Mouse (Mus musculus) left cerebral cortex, postnatal 25 days (tissue): ENCODE measurements around the gene Gm28230. TPM values are rescaled to one million over a fixed set of nuclear protein-coding genes. Genes with fewer than 3 reads are reported as not detected.

Experiments used
- DNase-seq, 2 experiments: peaks; one replicate each; pipeline ENCODE4 v3.0.0; 2022; ENCODE audit warnings: low spot score in 2 of 2, mixed read lengths in 1 of 2
- intact Hi-C: fragments of 180-260 bp; cut with DNase I; formaldehyde crosslinking; loops from one replicate; pipeline ENCODE4 v1.15.1; 2025
- total RNA-seq, 2 experiments: library from RNA; stranded (reverse); gene quantifications; 2 replicates each; pipeline ENCODE4 v1.2.3; 2021

Gm28230 gene
- total RNA-seq, 2 experiments from 2014 or later: not detected

DNA sequence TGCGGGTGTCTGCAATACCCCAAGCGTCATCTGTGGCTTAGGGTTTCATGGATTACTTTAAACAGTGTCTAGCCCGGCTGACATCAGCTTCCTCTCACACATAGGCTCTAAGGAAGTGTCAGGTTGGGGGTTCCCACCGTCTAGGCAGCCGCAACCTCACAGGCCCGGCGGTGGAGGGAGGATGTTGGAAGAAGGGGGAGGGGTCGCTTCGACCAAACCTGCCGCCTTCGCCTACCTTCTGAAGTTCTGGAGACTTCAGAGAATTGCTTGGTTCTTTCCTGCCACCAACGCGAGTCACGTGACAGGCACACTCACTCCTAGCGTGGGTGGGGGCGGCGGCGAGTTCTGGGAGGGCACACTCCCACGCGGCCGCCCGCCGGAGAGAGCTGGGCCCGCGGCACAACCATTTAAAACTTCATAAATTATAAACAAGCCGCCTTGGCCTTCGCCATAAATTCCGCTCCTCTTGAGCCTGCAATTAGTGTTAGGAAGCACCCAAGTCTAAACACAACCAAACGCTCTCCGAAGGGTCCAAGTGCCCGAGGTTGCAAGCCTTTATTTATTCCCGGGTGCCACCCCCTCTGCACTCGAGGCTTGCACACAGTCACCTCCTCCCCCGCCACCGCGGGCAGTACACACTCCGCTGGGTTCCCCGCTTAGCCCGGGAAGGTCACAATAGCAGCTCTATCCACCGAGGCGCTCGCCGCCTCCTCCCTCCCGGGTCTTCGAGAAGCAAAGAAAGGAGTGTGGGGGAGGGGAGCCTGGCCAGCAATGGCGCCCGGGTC, 23.0 kb downstream of the Gm28230 start:
- intact Hi-C loops: loop anchor here (5.0 to 10.0 kb wide), 2 partner anchors 97 to 675 kb away; no protein-coding TSS in a partner anchor

DNA sequence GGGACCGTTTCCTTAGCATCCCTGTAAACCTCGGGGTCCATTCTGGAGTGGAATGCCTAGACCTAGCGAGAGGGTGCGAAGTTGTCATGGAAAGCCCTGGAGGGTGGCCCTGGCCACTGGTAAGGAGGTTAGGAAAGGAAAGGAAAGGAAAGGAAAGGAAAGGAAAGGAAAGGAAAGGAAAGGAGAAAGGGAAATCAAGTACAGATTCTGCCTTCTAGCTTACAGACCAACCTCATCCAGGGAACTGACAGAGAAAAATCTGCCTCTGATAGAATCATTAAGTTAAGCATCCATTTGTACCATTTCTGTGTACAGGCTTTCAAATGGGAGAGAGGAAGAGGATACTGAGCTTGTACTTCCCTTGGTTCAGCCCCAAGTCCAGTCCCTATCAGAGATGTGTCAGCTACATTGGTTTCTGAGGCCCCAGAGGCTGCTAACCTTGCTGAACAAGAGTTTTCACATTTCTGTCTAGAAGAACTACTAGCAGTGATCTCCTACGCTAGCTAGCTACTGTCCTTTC, 24.3 kb downstream of the Gm28230 start:
- no peak for DNase-seq
- intact Hi-C loops: no loop called here

More for the DNA sequence above, 23.0 kb downstream of the Gm28230 start:
- no peak for DNase-seq

DNA sequence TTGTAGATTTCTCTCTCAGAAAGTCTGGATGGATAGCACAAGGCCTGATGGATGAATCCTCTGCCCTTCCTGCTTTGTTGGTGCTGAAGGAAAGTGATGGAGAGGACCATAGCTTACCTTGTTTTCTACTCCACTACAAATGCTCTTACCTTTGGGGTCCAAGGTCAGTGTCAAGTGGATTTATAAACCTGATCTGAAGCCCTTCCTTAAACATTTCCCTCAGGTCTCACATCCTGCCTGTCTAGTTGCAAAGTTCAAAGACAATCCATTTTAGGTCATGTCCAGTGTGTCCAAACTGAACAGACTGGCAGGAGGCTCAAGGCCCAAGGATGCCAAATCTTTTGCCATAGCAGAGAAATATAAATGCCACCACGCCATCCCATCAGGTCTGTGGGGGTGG, 25.3 kb downstream of the Gm28230 start:
- intact Hi-C loops: no loop called here

DNA sequence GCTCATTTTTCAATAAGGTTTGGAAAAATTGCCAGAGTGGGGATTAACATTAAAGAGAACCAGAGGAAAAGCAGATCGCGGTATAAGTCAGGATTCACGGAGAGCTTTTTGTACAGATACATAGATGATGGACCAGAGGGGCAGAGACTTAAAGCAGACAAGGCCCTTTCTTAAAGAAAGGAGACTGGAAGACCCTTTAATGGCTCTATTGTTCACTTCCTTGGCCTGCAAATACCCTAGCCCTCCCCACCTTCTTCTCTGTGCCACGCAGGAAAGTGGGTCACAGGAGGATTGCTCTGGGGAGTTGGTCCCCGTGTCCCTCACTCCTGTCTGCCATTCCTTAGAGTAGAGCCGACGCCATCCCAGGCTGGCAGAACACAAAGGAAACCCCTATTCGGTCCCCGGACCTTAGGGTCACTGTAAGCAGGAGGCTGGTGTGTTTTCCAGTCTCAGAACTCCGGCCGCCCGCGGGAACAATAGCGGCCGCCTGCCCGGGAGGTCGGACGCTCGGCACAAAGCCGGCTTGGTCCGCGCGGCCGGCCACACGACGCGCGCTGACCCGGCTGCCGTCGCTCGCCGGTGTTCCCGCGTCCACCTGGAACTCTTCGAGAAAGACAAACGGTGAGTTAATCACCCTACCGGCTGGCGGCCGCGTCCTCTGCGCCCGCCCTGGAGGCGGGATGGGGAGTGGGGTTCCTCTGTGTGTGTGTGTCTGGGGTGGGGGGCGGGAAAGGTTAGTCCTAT, 26.1 kb downstream of the Gm28230 start:
- no peak for DNase-seq
- intact Hi-C loops: no loop called here

More for the DNA sequence above, 25.3 kb downstream of the Gm28230 start:
- DNase-seq: no peak

DNA sequence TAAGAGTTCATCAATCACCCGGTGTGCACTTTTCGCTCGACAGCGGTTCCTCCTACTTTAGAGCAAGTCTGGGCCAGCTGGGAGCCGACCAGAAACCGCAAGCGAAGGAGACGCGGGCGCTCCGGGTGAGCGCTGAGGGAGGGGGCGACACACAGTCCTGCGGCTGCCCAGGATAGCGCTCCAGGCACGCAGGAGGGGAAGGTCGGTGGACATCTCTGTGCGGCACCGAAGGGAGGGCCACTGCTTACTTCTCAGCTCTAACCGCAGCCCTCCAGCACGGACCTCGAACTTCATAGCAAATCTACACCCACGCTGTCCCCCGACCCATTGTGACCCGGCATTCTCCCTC, 26.6 kb downstream of the Gm28230 start:
- intact Hi-C loops: no loop called here
- DNase-seq: no peak

DNA sequence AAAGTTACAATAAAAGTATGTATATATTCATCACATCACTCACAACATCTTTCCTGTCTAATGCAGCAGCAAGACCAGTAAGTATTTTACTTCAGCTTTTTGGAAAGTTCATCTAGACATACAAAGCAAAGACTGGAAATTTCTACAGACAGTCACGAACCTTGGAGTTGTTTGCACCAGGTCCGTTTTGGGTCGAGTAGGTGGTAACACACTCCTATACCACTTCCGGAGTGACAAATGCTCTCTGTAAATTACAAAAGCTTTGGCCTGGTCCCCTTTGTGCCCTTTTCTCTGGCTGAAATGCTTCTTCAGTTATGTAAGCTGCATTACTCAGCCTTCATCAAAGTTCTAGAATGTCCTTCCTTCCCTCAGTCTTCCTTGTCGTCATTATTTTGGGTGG, 27.2 kb downstream of the Gm28230 start:
- intact Hi-C loops: no loop called here
- no peak for DNase-seq

DNA sequence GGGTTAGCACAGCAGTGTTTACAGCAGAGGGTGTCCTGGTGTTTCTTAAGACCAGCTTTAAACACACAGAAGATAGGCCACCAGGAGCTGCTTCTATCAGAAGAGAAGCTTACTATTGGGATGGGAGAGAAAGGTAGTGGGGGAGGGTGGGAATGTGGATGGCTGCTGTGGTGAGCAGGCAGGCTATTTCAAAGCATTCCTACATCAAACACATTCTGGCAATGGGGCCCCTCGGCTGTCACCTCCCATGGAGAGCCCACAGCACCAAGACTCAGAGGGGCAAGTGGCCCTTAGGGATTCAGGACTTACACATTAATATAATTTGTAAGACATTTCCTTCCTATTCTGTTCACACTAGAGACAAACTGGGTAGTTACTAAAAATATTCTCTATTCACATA, 33.6 kb downstream of the Gm28230 start:
- intact Hi-C loops: no loop called here
- no peak for DNase-seq

DNA sequence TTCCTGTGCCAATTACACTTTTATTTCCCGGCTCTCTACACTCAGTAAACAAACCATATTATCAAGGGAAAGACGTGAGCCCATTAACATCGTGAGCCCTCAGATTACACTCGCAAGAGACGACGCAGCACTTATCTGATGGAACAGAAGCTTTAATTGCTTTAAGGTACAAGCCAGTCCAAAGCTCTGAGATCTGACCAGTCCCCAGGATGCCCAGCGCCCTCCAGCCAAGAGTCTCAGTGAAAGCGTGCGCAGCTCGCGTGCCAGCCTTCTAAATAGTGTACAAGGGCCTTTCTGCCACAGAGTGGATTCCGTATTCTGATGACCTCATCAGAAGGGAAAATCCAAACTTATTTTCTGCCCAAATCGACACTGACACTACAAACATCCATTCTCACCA, 35.4 kb downstream of the Gm28230 start:
- DNase-seq: no peak
- intact Hi-C loops: no loop called here

DNA sequence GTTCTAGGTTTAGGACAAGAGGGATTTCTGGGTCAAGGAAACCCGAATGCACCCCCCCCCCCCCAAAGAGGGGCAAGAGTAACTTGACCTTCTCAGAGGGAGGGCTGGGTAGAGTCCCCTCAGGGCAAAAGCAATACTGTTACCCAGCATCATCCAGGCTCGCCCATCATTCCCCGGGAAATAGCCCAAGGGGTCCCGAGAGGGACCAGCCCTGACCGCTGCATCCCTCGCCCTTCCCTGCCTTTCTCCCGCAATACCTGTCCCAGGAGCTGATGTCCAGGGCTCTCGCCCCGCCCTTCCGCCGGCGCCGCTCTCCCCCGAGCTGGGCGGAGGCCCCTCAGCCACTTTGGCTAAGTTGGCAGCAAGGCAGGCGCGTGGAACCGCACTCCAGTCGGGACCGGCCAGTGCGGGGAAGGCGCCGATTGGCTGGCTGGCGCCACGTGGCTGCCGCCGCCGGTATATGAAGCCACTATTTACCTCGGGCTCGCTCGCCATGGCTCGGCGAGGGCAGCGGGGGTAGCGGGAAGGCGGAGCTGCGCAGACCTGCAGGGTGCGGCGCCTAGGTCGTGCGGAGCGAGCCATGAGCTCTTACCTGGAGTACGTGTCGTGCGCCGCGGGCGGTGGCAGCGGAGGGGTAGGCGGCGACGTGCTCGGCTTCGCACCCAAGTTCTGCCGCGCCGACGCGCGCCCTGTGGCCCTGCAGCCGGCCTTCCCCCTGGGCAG, 36.2 kb downstream of the Gm28230 start, which contains the start of gene Hoxd1:
Gene Hoxd1, plus strand, starts transcription at position 459 of the 723 bp plus-strand sequence.
- no peak for DNase-seq

DNA sequence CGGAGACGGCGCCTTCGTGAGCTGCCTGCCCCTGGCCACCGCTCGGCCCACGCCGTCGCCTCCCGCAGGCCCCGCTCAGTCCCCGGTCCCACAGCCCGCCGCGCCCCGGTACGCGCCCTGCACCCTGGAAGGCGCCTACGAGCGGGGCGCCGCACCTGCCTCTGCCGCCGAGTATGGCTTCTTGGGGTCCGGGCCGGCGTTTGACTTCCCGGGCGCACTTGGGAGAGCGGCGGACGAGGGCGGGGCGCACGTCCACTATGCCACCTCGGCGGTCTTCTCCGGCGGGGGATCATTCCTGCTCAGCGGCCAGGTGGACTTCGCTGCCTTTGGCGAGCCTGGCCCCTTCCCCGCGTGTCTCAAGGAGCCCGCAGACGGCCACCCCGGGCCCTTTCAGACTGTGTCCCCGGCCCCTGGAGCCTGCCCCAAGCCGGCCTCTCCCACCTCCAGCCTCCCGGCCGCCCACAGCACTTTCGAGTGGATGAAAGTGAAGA, 36.8 kb downstream of the Gm28230 start:
- intact Hi-C loops: no loop called here
- no peak for DNase-seq

More for the DNA sequence above, 36.2 kb downstream of the Gm28230 start, which contains the start of gene Hoxd1:
- intact Hi-C loops: no loop called here

DNA sequence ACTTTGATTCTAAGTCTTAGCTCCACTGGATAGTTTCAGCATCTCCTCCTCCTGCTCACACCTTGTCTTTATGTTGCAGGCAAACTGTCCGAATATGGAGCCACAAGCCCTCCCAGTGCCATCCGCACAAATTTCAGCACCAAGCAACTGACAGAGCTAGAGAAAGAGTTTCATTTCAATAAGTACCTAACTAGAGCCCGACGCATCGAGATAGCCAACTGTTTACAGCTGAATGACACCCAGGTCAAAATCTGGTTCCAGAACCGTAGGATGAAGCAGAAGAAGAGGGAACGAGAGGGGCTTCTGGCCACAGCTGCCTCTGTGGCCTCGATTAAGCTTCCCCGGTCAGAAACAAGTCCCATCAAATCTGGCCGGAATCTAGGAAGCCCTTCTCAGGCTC, 37.4 kb downstream of the Gm28230 start:
- intact Hi-C loops: no loop called here
- DNase-seq: no peak

DNA sequence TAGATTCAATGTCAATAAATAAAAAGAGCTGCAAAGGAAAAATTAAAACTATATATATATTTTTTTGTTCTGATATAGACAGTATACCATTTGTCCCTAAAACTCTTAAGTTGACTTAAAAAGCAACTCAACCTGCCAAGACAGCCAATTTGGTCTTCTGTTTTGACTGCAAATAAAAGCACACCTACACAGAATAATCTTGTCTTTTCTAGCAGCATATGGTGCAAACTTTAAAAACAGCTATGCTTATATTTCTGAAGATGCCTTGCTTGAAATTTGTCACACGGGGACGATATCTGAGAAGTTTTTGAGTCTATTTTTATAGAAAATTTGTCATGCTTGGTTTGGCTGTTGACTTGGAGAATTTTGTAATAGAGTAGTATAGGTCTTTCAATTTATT, 47.8 kb downstream of the Gm28230 start:
- intact Hi-C loops: no loop called here
- DNase-seq: peak in 1 of 2 experiments; percentile 52

DNA sequence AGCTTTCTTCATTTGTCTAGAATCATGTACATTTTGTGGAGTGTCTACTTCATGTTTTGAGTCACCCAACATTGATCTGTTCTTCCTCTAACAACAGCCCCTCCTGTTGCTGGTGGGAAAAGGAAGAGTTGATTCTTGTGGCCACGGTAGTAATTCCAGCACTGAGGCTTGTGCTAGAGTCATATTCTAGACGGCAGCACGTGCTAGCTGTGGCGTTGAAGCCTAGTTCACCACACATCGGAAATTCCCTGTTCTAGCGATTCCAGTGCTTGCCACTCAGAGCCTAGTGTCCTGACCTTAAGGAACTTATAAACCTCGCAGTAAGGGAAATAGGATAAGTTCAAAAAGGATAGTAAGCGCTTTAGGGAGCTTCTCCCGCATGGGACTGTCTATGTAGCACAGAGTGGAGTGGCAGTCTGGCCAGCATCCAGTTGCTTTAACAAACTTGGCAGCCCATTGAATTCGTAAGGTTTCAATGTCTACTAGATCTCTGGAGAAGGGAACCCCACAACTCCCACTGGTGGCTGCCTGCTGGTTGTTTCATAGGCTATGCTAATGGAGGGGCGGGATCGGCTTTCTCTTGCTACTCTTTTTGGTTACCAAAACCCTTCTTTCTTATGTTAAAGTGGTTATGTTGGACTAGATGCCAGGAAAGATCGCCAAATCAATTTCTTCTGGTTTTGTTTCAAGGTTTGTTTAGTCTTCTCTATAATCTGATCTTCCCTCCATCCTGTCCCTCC, 51.2 kb downstream of the Gm28230 start:
- intact Hi-C loops: no loop called here
- DNase-seq: peak in 1 of 2 experiments; percentile 12

DNA sequence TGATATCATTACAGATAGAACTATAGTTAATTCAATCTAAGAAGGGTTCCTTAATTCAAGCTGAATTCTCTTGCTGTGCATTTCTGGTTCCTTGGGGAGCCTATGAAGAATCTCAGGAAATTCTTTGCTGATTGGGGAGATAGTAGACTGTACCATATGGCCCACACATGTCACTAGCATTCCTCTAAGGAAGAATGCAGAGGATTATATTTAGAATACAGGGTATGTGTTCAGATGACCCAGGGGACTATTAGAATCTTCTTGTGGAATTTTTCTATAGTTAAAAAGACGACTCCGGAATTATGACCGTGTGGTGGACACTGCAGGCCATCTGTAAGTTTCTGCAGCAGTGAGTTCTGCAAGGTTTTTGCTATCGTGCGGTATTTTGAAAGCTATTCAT, 54.9 kb downstream of the Gm28230 start:
- intact Hi-C loops: no loop called here
- no peak for DNase-seq

DNA sequence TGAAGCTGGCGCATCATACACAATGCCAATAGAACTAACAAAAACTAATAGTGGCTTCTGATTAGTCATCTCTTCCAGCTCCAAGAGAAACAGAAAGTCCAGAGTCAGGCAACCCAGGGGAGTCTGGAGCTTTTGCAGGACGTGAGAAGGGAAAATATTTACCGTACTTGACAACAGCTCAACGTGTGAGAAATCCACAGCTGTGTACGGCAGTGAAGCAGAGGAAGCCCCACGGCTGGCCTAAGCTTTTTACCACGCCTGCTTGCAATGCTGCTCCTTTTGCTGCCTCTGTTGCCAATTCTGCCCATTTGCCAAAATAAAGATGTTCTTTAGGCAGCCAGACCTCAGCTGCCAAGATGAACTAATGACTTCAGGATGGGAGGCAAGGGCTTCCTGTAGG, 69.0 kb downstream of the Gm28230 start:
- DNase-seq: no peak
- intact Hi-C loops: no loop called here
